Mouse (Mus musculus): ENCODE results near the gene Csrp1. TPM values are rescaled to one million over a fixed set of nuclear protein-coding genes. Genes with fewer than 3 reads are reported as not detected.

Csrp1 gene
- total RNA-seq, 2 experiments from 2014 or later = 40.6 to 53.4 TPM

GRCm38 (mm10) chr1:135765645-135766591 lies 46.1 kb downstream of the Csrp1 start, which contains the start of gene Phlda3:
Gene Phlda3, plus strand, starts transcription at chr1:135766119.
- intact Hi-C loops (cut with DNase I; ENCODE audit: low total_unique reads) = no loop called here

GRCm38 (mm10) chr1:135766592-135767306 lies 46.9 kb downstream of the Csrp1 start:
- intact Hi-C loops (cut with DNase I; ENCODE audit: low total_unique reads) = no loop called here
- no peak for DNase-seq

More at GRCm38 (mm10) chr1:135765645-135766591, 46.1 kb downstream of the Csrp1 start, which contains the start of gene Phlda3:
- DNase-seq = peak; percentile 86

GRCm38 (mm10) chr1:135767324-135767890 lies 47.5 kb downstream of the Csrp1 start:
- DNase-seq = no peak
- intact Hi-C loops (cut with DNase I; ENCODE audit: low total_unique reads) = no loop called here

- intact Hi-C loops (cut with DNase I; ENCODE audit: low total_unique reads) = no loop called here
- no peak for DNase-seq
Measured at GRCm38 (mm10) chr1:135768400-135768799, 48.5 kb downstream of the Csrp1 start.

GRCm38 (mm10) chr1:135770237-135770636 lies 50.4 kb downstream of the Csrp1 start:
- DNase-seq = no peak
- intact Hi-C loops (cut with DNase I; ENCODE audit: low total_unique reads) = no loop called here

GRCm38 (mm10) chr1:135770896-135771572 lies 51.2 kb downstream of the Csrp1 start:
- intact Hi-C loops (cut with DNase I; ENCODE audit: low total_unique reads) = no loop called here
- DNase-seq = peak; percentile 76

- DNase-seq = no peak
- intact Hi-C loops (cut with DNase I; ENCODE audit: low total_unique reads) = no loop called here
Measured at GRCm38 (mm10) chr1:135771573-135771970, 51.7 kb downstream of the Csrp1 start.

GRCm38 (mm10) chr1:135776596-135776995 lies 56.7 kb downstream of the Csrp1 start:
- intact Hi-C loops (cut with DNase I; ENCODE audit: low total_unique reads) = no loop called here
- DNase-seq = peak; percentile 36

- no peak for DNase-seq
- intact Hi-C loops (cut with DNase I; ENCODE audit: low total_unique reads) = no loop called here
Measured at GRCm38 (mm10) chr1:135777046-135777445, 57.2 kb downstream of the Csrp1 start.

- intact Hi-C loops (cut with DNase I; ENCODE audit: low total_unique reads) = no loop called here
- peak; percentile 74 for DNase-seq
Measured at GRCm38 (mm10) chr1:135778780-135779535, 59.1 kb downstream of the Csrp1 start, which contains the start of gene Tnni1. Gene Tnni1, plus strand, starts transcription at chr1:135779434.

- intact Hi-C loops (cut with DNase I; ENCODE audit: low total_unique reads) = loop anchor here (2.0 kb wide), 2 partner anchors 26 to 62 kb away; no protein-coding TSS in a partner anchor
- no peak for DNase-seq
Measured at GRCm38 (mm10) chr1:135780649-135781048, 60.8 kb downstream of the Csrp1 start.

GRCm38 (mm10) chr1:135781220-135781619 lies 61.4 kb downstream of the Csrp1 start:
- DNase-seq = peak; percentile 83
- intact Hi-C loops (cut with DNase I; ENCODE audit: low total_unique reads) = loop anchor here (2.0 kb wide), 2 partner anchors 26 to 62 kb away; no protein-coding TSS in a partner anchor

GRCm38 (mm10) chr1:135782816-135783215 lies 63.0 kb downstream of the Csrp1 start:
- DNase-seq = no peak
- intact Hi-C loops (cut with DNase I; ENCODE audit: low total_unique reads) = no loop called here

- peak; percentile 79 for DNase-seq
- intact Hi-C loops (cut with DNase I; ENCODE audit: low total_unique reads) = no loop called here
Measured at GRCm38 (mm10) chr1:135787799-135788198, 67.9 kb downstream of the Csrp1 start.

GRCm38 (mm10) chr1:135788708-135789107 lies 68.8 kb downstream of the Csrp1 start:
- intact Hi-C loops (cut with DNase I; ENCODE audit: low total_unique reads) = no loop called here
- peak; percentile 27 for DNase-seq

GRCm38 (mm10) chr1:135789815-135790214 lies 70.0 kb downstream of the Csrp1 start:
- intact Hi-C loops (cut with DNase I; ENCODE audit: low total_unique reads) = no loop called here
- DNase-seq = peak; percentile 78

GRCm38 (mm10) chr1:135792143-135792939 lies 72.5 kb downstream of the Csrp1 start:
- intact Hi-C loops (cut with DNase I; ENCODE audit: low total_unique reads) = no loop called here
- no peak for DNase-seq
